Mouse (Mus musculus) embryo, embryonic 11.5 days (tissue): ENCODE data around the gene Slc17a2.

Experiments
- DNase-seq: peaks from one replicate; pipeline ENCODE4 v3.0.0-alpha.2; 2012; ENCODE audit warnings: low read depth, low spot score

The Slc17a2 gene

GRCm38 (mm10) chr13:23792520-23792919 lies 14.3 kb upstream of the Slc17a2 start:
- DNase-seq: peak; percentile 51

- DNase-seq: no peak
Observed at GRCm38 (mm10) chr13:23799405-23799804, 7.4 kb upstream of the Slc17a2 start.

- DNase-seq: no peak
Observed at GRCm38 (mm10) chr13:23804532-23804931, 2.3 kb upstream of the Slc17a2 start.

- DNase-seq: no peak
Observed at GRCm38 (mm10) chr13:23816148-23816547, 9.4 kb downstream of the Slc17a2 start.

GRCm38 (mm10) chr13:23820179-23820940 lies 13.6 kb downstream of the Slc17a2 start:
- DNase-seq: no peak

GRCm38 (mm10) chr13:23822213-23822612 lies 15.4 kb downstream of the Slc17a2 start:
- no peak for DNase-seq

GRCm38 (mm10) chr13:23826606-23827005 lies 19.8 kb downstream of the Slc17a2 start:
- DNase-seq: no peak

GRCm38 (mm10) chr13:23833053-23833452 lies 26.3 kb downstream of the Slc17a2 start:
- peak; percentile 22 for DNase-seq

GRCm38 (mm10) chr13:23834836-23835235 lies 28.0 kb downstream of the Slc17a2 start:
- DNase-seq: no peak

GRCm38 (mm10) chr13:23836630-23837029 lies 29.8 kb downstream of the Slc17a2 start:
- DNase-seq: no peak

- DNase-seq: no peak
Observed at GRCm38 (mm10) chr13:23839308-23839707, 32.5 kb downstream of the Slc17a2 start, which contains the start of gene Slc17a3. Gene Slc17a3 (plus strand): TSS chr13:23839434.

GRCm38 (mm10) chr13:23845851-23846250 lies 39.1 kb downstream of the Slc17a2 start:
- no peak for DNase-seq

- DNase-seq: no peak
Observed at GRCm38 (mm10) chr13:23849299-23849698, 42.5 kb downstream of the Slc17a2 start.

GRCm38 (mm10) chr13:23856401-23856800 lies 49.6 kb downstream of the Slc17a2 start:
- DNase-seq: no peak

GRCm38 (mm10) chr13:23861815-23862214 lies 55.0 kb downstream of the Slc17a2 start:
- DNase-seq: no peak

GRCm38 (mm10) chr13:23864711-23865110 lies 57.9 kb downstream of the Slc17a2 start:
- no peak for DNase-seq

GRCm38 (mm10) chr13:23866086-23866710 lies 59.4 kb downstream of the Slc17a2 start:
- no peak for DNase-seq

GRCm38 (mm10) chr13:23867000-23867399 lies 60.2 kb downstream of the Slc17a2 start:
- no peak for DNase-seq

GRCm38 (mm10) chr13:23867405-23867804 lies 60.6 kb downstream of the Slc17a2 start, which contains the start of gene Slc17a1:
Gene Slc17a1 (plus strand): TSS chr13:23867750.
- no peak for DNase-seq

- no peak for DNase-seq
Observed at GRCm38 (mm10) chr13:23868790-23869533, 62.2 kb downstream of the Slc17a2 start.

- DNase-seq: no peak
Observed at GRCm38 (mm10) chr13:23869996-23870395, 63.2 kb downstream of the Slc17a2 start.

GRCm38 (mm10) chr13:23873141-23873540 lies 66.3 kb downstream of the Slc17a2 start:
- no peak for DNase-seq
